Mouse (Mus musculus) intestine, postnatal 0 days (tissue): Measurements from ENCODE around the gene Tbc1d15. TPM values are rescaled to one million over a fixed set of nuclear protein-coding genes. Genes with fewer than 3 reads are reported as not detected.

ENCODE experiments used
- ATAC-seq: fragments of 200-750 bp; cut with Nextera tagmentation; 2 replicates; pipeline ENCODE4 v1.8.0; 2017; ENCODE audit warnings: mild to moderate bottlenecking, moderate TSS enrichment, moderate library complexity
- H3K27ac ChIP-seq: fragments of 300-500 bp; sonication (generic); 2 replicates; pipeline ENCODE4 v1.5.1; 2014; ENCODE audit warnings: mild to moderate bottlenecking, low read depth, low read length, moderate library complexity
- H3K27me3 ChIP-seq: fragments of 300-500 bp; sonication (generic); replicated peaks from 2 replicates; pipeline ENCODE4 v1.6.1; 2014; ENCODE audit warnings: low read length, mixed read lengths; ENCODE audit not compliant: control insufficient read depth, insufficient read depth
- H3K36me3 ChIP-seq: fragments of 300-500 bp; sonication (generic); 2 replicates; pipeline ENCODE4 v1.6.1; 2014; ENCODE audit warnings: mild to moderate bottlenecking, moderate library complexity; ENCODE audit not compliant: control insufficient read depth, insufficient read depth
- H3K4me1 ChIP-seq: fragments of 300-500 bp; sonication (generic); replicated peaks from 2 replicates; pipeline ENCODE4 v1.6.1; 2014; ENCODE audit warnings: antibody characterized with exemption, low read length, mixed read lengths; ENCODE audit not compliant: control insufficient read depth, insufficient read depth
- H3K4me2 ChIP-seq: fragments of 300-500 bp; sonication (generic); replicated peaks from 2 replicates; pipeline ENCODE4 v1.6.1; 2014; ENCODE audit warnings: low read depth, mild to moderate bottlenecking, moderate library complexity
- H3K4me3 ChIP-seq: fragments of 300-500 bp; sonication (generic); 2 replicates; pipeline ENCODE4 v1.5.1; 2014; ENCODE audit warnings: low read depth, low read length
- H3K9ac ChIP-seq: fragments of 300-500 bp; sonication (generic); 2 replicates; pipeline ENCODE4 v1.6.1; 2014; ENCODE audit warnings: mild to moderate bottlenecking, low read depth, low read length
- H3K9me3 ChIP-seq: fragments of 300-500 bp; sonication (generic); 2 replicates; pipeline ENCODE4 v1.6.1; 2016; ENCODE audit warnings: mixed run types; ENCODE audit not compliant: control insufficient read depth
- CTCF ChIP-seq: sonication (generic); IDR thresholded peaks from 2 replicates; pipeline ENCODE4 v1.5.1; 2016; ENCODE audit warnings: low read depth, mild to moderate bottlenecking, control low read depth, antibody characterized with exemption, moderate library complexity
- WGBS: fragments of 180-500 bp; shearing (Covaris S2); extraction: QIAGEN DNeasy Blood & Tissue Kit; methylation state at CpG from one replicate; pipeline ENCODE4 v1.1.7; 2014; 5-methylcytosine and 5-hydroxymethylcytosine counted together
- polyA plus RNA-seq: library from polyadenylated mRNA; unstranded; fragments of >200 nt; fragmentation: Nextera tagmentation; extraction: Ambion mirVana; gene quantifications from 2 replicates; pipeline ENCODE4 v1.2.1, GENCODE M21; 2015

The Tbc1d15 gene
- polyA plus RNA-seq, 1 experiment from 2014 or later: 59.9 TPM

DNA sequence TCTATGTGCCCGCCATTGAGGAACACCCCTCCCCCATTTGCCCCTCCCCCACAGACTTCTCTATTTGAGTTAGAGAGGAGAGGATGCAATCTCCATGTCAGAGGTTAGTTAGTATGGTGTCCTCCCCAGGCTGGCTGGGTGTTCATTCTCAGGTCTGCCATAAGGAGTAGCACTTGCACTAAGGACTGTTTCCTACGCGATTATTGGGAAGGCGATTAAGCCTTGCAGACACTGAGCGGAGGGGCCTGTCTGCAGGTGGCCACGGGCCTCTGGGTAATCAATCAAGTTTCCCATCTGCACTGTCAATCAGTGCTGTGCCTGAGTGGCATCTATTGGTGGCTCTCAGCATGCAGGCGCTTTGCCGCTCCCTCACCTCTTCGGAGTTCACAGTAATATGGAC is 81.9 kb downstream of the Tbc1d15 start:
- Histone ChIP-seq H3K9me3 (no peaks in the 10 kb centered on the region), H3K4me3 (no peak overlapping the region), H3K4me2 (no peak overlapping the region), H3K36me3 (no peaks in the 10 kb centered on the region), H3K27ac (no peak overlapping the region), H3K27me3 (no peaks in the 10 kb centered on the region), H3K9ac (no peak overlapping the region), H3K4me1 (no peaks in the 10 kb centered on the region)
- 26% methylated on average over 9 of the region's 9 CpGs for WGBS
- no peak for TF ChIP-seq CTCF
- no peak for ATAC-seq

DNA sequence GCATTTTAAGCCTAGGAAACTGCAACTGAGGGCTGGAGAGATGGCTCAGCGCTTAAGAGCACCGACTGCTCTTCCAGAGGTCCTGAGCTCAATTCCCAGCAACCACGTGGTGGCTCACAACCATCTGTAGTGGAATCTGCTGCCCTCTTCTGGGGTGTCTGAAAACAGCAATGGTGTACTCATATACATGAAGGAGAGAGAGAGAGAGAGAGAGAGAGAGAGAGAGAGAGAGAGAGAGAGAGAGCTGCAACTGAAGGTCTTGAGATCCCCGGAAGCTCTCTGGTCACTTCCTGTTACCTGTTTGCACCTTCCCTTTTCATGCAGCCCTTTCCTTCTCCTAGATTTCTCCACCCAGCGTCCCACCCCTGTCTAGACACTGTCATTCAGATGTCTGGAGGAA is 91.0 kb downstream of the Tbc1d15 start:
- H3K36me3 ChIP-seq: no peaks in the 10 kb centered on the region
- H3K9me3 ChIP-seq: no peaks in the 10 kb centered on the region
- no peak overlapping the region for H3K4me2 ChIP-seq
- H3K4me3 ChIP-seq: no peak overlapping the region
- no peaks in the 10 kb centered on the region for H3K4me1 ChIP-seq
- H3K27me3 ChIP-seq: no peaks in the 10 kb centered on the region
- no peak for TF ChIP-seq CTCF
- 75% methylated on average over 5 of the region's 5 CpGs for WGBS
- no peak overlapping the region for H3K9ac ChIP-seq
- no peak for ATAC-seq
- H3K27ac ChIP-seq: no peak overlapping the region

Other genes with a start within 250 kb of the Tbc1d15 start
- gene Tph2, start 66.4 kb downstream of the Tbc1d15 start, polyA plus RNA-seq: not detected in 2 replicates
- 14.7 and 15.9 TPM in 2 replicates for gene Rab21, start 64.1 kb upstream of the Tbc1d15 start, polyA plus RNA-seq
- 47.4 and 50.7 TPM in 2 replicates for gene Tmem19, start 111.0 kb upstream of the Tbc1d15 start, polyA plus RNA-seq
- 10.0 and 10.4 TPM in 2 replicates for gene Thap2, start 133.0 kb upstream of the Tbc1d15 start, polyA plus RNA-seq
- gene Zfc3h1, start 133.5 kb upstream of the Tbc1d15 start, polyA plus RNA-seq: 11.5 and 12.0 TPM in 2 replicates